Mouse (Mus musculus) lung, embryonic 14.5 days (tissue): ENCODE measurements at regions not wholly inside any gene's neighbourhood (a gene's known extent, or its start where the extent isn't known, plus 50 kb on each side); places are given as distances from the start of the nearest gene placed in this dataset.

ENCODE experiments used
- ATAC-seq: fragments of 200-750 bp; cut with Nextera tagmentation; 2 replicates; pipeline ENCODE4 v1.8.0; 2017; ENCODE audit warnings: mild to moderate bottlenecking, moderate TSS enrichment, moderate library complexity; ENCODE audit not compliant: insufficient read depth
- DNase-seq: peaks from one replicate; pipeline ENCODE4 v3.0.0-alpha.2; 2015
- H3K27ac ChIP-seq: fragments of 300-500 bp; sonication (generic); 2 replicates; pipeline ENCODE4 v1.5.1; 2014; ENCODE audit warnings: low read depth, mild to moderate bottlenecking, moderate library complexity
- H3K27me3 ChIP-seq: fragments of 300-500 bp; sonication (generic); 2 replicates; pipeline ENCODE4 v1.6.1; 2014; ENCODE audit warnings: low read length, control low read depth; ENCODE audit not compliant: insufficient read depth
- H3K36me3 ChIP-seq: fragments of 300-500 bp; sonication (generic); 2 replicates; pipeline ENCODE4 v1.6.1; 2014; ENCODE audit warnings: control low read depth; ENCODE audit not compliant: insufficient read depth
- H3K4me1 ChIP-seq: fragments of 300-500 bp; sonication (generic); 2 replicates; pipeline ENCODE4 v1.6.1; 2014; ENCODE audit warnings: antibody characterized with exemption, control low read depth; ENCODE audit not compliant: insufficient read depth
- H3K4me2 ChIP-seq: fragments of 300-500 bp; sonication (generic); 2 replicates; pipeline ENCODE4 v1.6.1; 2014; ENCODE audit warnings: mild to moderate bottlenecking
- H3K4me3 ChIP-seq: fragments of 300-500 bp; sonication (generic); 2 replicates; pipeline ENCODE4 v1.5.1; 2014; ENCODE audit warnings: low read depth, low read length
- H3K9ac ChIP-seq: fragments of 300-500 bp; sonication (generic); 2 replicates; pipeline ENCODE4 v1.6.1; 2014
- H3K9me3 ChIP-seq: fragments of 300-500 bp; sonication (generic); 2 replicates; pipeline ENCODE4 v1.6.1; 2016; ENCODE audit warnings: low read depth, low read length, control low read depth
- CTCF ChIP-seq: IDR thresholded peaks from 2 replicates; pipeline ENCODE4 v1.5.1; 2016; ENCODE audit warnings: antibody characterized with exemption, low read depth
- WGBS: fragments of 180-500 bp; shearing (Covaris S2); extraction: QIAGEN DNeasy Blood & Tissue Kit; methylation state at CpG from one replicate; pipeline ENCODE4 v1.1.7; 2014; 5-methylcytosine and 5-hydroxymethylcytosine counted together

GRCm38 (mm10) chr10:99844110-99844509 is 84.7 kb upstream of the Csl start:
- no peak for DNase-seq
- H3K4me2 ChIP-seq = no peak overlapping the region
- H3K9me3 ChIP-seq = no peaks in the 10 kb centered on the region
- no peaks in the 10 kb centered on the region for H3K36me3 ChIP-seq
- TF ChIP-seq CTCF = no peak
- WGBS = 78% methylated on average over 5 of the region's 5 CpGs
- no peak overlapping the region for H3K9ac ChIP-seq
- H3K4me1 ChIP-seq = peaks cover 6% of the 10 kb centered on the region; the same call in 1 of the 2 replicates
- no peaks in the 10 kb centered on the region for H3K27me3 ChIP-seq
- no peak for ATAC-seq
- H3K4me3 ChIP-seq = no peak overlapping the region
- no peak overlapping the region for H3K27ac ChIP-seq

GRCm38 (mm10) chr10:99841167-99841843 is 81.8 kb upstream of the Csl start:
- peak; percentile 46 for DNase-seq
- no peaks in the 10 kb centered on the region for H3K36me3 ChIP-seq
- no peak overlapping the region for H3K4me3 ChIP-seq
- peaks cover 6% of the 10 kb centered on the region; the same call in 1 of the 2 replicates for H3K4me1 ChIP-seq
- no peak for TF ChIP-seq CTCF
- no peak overlapping the region for H3K27ac ChIP-seq
- no peaks in the 10 kb centered on the region for H3K9me3 ChIP-seq
- ATAC-seq = 0 out of 2 replicates have a peak, but pooled peaks have one; percentile 47
- WGBS = 53% methylated on average over 10 of the region's 10 CpGs
- no peaks in the 10 kb centered on the region for H3K27me3 ChIP-seq
- H3K4me2 ChIP-seq = no peak overlapping the region
- H3K9ac ChIP-seq = no peak overlapping the region

- Histone ChIP-seq H3K27ac (no peak overlapping the region), H3K9ac (no peak overlapping the region), H3K36me3 (no peaks in the 10 kb centered on the region), H3K27me3 (no peaks in the 10 kb centered on the region), H3K4me3 (no peak overlapping the region), H3K9me3 (no peaks in the 10 kb centered on the region), H3K4me1 (peaks cover 6% of the 10 kb centered on the region), H3K4me2 (no peak overlapping the region)
- no peak for TF ChIP-seq CTCF
- DNase-seq (peak; percentile 60), ATAC-seq (peak; percentile 48; the same call in 1 of the 2 replicates)
- 48% methylated on average over 10 of the region's 10 CpGs for WGBS
Observed at GRCm38 (mm10) chr10:99840179-99840876, 80.9 kb upstream of the Csl start.

DNA sequence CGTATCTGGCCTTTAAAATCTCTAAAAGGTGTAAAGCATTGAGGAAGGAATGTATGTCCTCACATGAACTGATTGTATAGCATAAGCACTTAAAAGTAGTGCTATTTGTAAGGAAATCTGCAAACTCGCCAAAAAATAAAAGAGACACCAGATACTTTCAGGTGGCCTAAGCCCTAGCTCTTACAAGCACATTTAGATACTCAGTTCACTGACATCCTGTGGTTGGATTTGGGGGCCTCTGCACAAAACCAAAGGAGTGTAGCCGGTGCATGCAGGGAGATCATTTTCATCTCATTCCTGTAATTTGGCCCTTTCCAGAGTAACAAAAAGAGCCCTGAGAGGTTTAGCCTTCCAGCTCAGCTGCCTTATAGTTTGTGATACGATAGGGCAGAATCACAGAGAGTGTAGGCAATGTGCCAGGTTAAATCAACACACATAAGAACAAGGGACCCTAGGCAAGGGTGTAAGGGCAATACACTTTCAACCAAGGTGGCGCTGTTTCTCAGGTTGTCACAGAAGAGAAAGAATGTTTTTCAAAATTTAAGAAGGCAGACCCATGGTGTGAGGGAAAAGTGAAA is 77.5 kb upstream of the Csl start:
- no peak for TF ChIP-seq CTCF
- 68% methylated on average over 5 of the region's 5 CpGs for WGBS
- peak; percentile 32 for DNase-seq
- Histone ChIP-seq H3K4me3 (no peak overlapping the region), H3K9me3 (no peaks in the 10 kb centered on the region), H3K36me3 (no peaks in the 10 kb centered on the region), H3K4me1 (peaks cover 14% of the 10 kb centered on the region), H3K9ac (no peak overlapping the region), H3K27ac (no peak overlapping the region), H3K27me3 (no peaks in the 10 kb centered on the region), H3K4me2 (no peak overlapping the region)
- ATAC-seq = no peak

DNA sequence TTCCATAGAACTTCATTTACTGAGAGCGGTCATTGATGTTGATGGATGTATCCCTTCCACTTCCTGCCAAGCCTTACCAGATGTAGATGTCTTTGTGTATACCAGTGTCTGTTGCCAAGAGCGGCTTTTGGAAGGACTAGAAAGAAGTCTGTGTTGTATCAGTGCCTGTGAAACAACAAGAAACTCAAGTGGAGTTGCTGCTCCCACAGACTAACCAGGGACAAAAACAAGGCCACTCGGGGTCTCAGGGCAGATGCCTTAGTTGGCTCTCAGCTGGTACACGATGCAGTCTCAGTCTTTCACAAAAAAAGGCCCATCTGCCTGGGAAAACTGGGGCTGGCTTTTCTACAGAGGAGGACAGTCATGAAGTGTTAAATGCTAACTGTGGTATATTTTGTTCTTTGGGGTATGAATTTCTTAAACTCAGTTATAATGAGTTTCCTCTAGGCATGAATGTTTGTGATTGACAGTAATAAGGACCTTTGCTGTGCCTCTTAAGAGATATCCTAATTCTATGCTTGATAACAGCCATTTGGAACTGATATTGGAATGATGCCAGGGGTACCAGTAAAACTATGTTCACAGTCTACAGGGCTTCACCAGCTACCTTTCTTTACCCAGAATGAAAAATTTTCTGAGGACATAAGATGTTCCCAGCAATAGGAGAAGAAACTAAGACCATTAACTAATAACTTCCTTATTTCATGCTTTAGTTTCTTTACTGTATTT is 75.6 kb upstream of the Csl start:
- H3K27ac ChIP-seq = peak overlapping the region; percentile 79
- H3K36me3 ChIP-seq = no peaks in the 10 kb centered on the region
- DNase-seq (peak; percentile 84), ATAC-seq (peak; percentile 91)
- no peak overlapping the region for H3K9ac ChIP-seq
- H3K4me2 ChIP-seq = no peak overlapping the region
- no peaks in the 10 kb centered on the region for H3K9me3 ChIP-seq
- no peak overlapping the region for H3K4me3 ChIP-seq
- H3K4me1 ChIP-seq = peaks cover 8% of the 10 kb centered on the region
- no peaks in the 10 kb centered on the region for H3K27me3 ChIP-seq
- WGBS = 32% methylated on average over 4 of the region's 4 CpGs
- TF ChIP-seq CTCF = no peak

- Histone ChIP-seq H3K4me2 (no peak overlapping the region), H3K9ac (no peak overlapping the region), H3K36me3 (no peaks in the 10 kb centered on the region), H3K4me3 (no peak overlapping the region), H3K9me3 (no peaks in the 10 kb centered on the region), H3K27me3 (no peaks in the 10 kb centered on the region), H3K27ac (no peak overlapping the region), H3K4me1 (peaks cover 4% of the 10 kb centered on the region)
- WGBS = 79% methylated on average over 3 of the region's 3 CpGs
- TF ChIP-seq CTCF = no peak
- ATAC-seq (no peak), DNase-seq (no peak)
Observed at GRCm38 (mm10) chr10:99829974-99830373, 70.5 kb upstream of the Csl start.

DNA sequence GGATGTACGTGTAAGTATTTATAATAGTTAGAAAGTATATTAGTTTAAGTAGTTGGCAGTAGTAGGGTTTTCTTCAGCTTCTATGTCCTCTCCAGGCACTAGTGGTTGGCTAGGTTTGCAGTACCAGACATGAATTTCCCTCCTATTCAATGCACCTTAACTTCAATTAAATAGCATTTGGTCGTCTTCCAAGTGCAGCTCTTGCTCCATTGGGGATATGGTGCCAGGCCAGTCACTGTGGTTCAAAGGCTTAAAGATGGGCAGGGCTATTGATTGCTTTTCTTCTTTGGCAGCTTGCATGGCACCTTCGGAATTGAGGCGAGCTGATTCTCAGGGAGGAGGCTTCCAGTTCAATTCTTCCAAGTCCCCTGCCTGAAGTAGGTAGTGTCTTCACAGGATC is 68.0 kb upstream of the Csl start:
- no peak for DNase-seq
- Histone ChIP-seq H3K36me3 (no peaks in the 10 kb centered on the region), H3K4me2 (no peak overlapping the region), H3K9me3 (no peaks in the 10 kb centered on the region), H3K4me1 (no peaks in the 10 kb centered on the region), H3K27me3 (no peaks in the 10 kb centered on the region), H3K9ac (no peak overlapping the region), H3K27ac (no peak overlapping the region), H3K4me3 (no peak overlapping the region)
- TF ChIP-seq CTCF = no peak
- WGBS = 87% methylated on average over 4 of the region's 4 CpGs
- ATAC-seq = no peak
